Mouse (Mus musculus) E14TG2a.4 (cell line): ENCODE results near the gene Ncapg.

ENCODE experiments used
- CTCF ChIP-seq: conservative IDR thresholded peaks from 2 replicates; pipeline ENCODE4 v1.5.1; 2014; ENCODE audit warnings: low read length
- NANOG ChIP-seq: IDR thresholded peaks from 2 replicates; pipeline ENCODE4 v1.6.1; 2014; ENCODE audit warnings: borderline replicate concordance, low read length, mixed read lengths
- POU5F1 ChIP-seq: IDR thresholded peaks from 2 replicates; pipeline ENCODE4 v1.6.1; 2014; ENCODE audit warnings: low read length, borderline replicate concordance

DNA sequence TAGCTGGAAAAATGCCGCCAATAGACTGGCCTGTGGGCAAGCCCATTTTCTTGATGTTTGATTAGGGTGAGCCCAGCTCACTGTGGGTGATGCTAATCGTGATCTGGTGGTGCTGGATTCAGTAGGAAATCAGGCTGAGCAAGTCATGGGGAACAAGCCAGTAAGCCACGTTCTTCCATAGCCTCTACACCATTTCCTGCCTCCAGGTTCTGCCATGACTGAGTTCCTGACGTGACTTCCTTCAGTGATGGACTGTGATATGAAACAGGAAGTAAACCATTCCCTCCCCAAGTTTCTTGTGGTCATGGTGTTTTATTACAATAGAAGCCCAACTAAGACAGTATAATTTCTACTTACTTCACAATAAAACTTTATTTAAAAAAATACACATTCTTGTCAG is 7.9 kb downstream of the Ncapg start:
- TF ChIP-seq CTCF = no peak
- no peak for TF ChIP-seq NANOG
- TF ChIP-seq POU5F1 = no peak
